Mouse (Mus musculus): ENCODE measurements around the gene Efnb3.

DNA sequence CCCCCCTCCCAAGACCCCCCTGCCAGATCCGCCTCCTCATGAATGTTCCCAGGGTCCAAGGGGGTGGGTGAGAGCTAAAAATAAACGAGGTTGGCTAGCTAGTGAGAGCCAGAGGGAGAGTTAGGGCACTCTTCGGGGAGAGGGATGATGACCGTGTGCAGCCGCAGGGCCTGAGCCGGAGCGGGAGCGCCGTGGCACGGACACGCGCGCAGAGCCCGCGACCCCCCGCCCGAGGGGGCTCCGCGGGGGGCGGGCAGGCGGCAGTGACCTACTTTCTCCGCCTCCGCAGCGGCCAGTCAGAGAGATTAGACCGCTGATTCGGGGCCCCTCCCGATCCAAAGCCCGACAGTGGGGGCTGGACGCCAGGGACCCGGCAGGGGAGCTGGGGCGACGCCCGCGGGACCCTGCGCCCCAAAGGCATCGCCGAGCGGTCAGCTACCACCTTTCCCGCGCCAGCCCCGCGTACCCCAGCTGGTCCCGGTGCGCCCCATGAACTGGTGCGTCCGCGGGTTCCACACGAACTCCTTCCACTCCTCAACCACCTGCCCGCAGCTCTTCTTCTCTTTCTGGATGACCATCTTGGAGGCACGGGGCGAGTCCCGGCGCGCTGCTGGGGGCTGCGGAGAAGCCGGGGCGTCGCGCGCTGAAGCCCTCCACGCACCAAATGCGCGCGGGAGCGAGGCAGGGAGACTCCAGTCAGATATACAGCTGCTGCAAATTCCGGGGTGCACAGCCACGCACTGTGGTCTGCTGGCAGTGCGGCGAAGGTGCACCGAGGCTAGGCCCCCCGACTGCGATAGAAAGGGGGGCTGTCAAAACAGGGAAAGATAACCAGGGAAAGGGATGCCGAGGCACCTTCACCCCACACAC, 45.0 kb upstream of the Efnb3 start:
- no peak for TF ChIP-seq CTCF (conservative IDR thresholded peaks at IDR 0.05; ENCODE audit: insufficient read depth, insufficient read length, low read depth, low read length)
- TF ChIP-seq POLR2A (IDR thresholded peaks at IDR 0.05; ENCODE audit: low read depth, low read length): no peak

Measured in kidney, adult 2 months (tissue).